Mouse (Mus musculus) left cerebral cortex, postnatal 10 days (tissue): ENCODE results near the gene Sspn. TPM values are rescaled to one million over a fixed set of nuclear protein-coding genes. Genes with fewer than 3 reads are reported as not detected.

Experiments
- DNase-seq, 2 experiments: peaks; one replicate each; pipeline ENCODE4 v3.0.0; 2021 to 2022; ENCODE audit warnings: low spot score in 2 of 2, mixed read lengths in 1 of 2; ENCODE audit errors: extremely low spot score in 1 of 2
- intact Hi-C: fragments of 180-260 bp; cut with DNase I; formaldehyde crosslinking; loops from one replicate; pipeline ENCODE4 v1.15.1; 2025
- total RNA-seq, 2 experiments: library from RNA; stranded (reverse); gene quantifications; 2 replicates each; pipeline ENCODE4 v1.2.3; 2021

Sspn gene
- total RNA-seq, 2 experiments from 2014 or later, result 3.6 to 3.7 TPM

GRCm38 (mm10) chr6:145968301-145968818 is 36.9 kb downstream of the Sspn start:
- DNase-seq, result no peak
- intact Hi-C loops, result no loop called here

GRCm38 (mm10) chr6:145968821-145969220 is 37.4 kb downstream of the Sspn start:
- no peak for DNase-seq
- intact Hi-C loops, result no loop called here

- intact Hi-C loops, result no loop called here
- DNase-seq, result no peak
Measured at GRCm38 (mm10) chr6:145969572-145969971, 38.1 kb downstream of the Sspn start.

DNA sequence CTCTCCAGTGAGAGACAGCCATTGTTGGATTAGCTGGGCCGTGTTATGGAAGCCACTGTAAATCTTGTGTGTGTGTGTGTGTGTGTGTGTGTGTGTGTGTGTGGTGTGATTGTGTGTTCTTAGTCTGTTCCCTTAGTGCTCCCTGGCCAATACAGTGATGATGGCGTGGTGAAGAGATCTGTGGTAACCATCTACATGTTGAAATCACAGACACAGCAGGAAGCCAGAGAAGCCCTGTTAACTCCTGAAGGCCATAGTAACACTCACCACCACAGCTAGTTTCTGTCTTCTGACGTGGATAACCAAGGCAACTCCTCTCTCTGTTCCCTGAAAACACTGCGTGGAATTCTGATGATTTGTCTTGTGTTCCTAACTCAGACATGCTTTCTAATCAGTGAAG is 40.7 kb downstream of the Sspn start:
- no peak for DNase-seq
- intact Hi-C loops, result no loop called here

DNA sequence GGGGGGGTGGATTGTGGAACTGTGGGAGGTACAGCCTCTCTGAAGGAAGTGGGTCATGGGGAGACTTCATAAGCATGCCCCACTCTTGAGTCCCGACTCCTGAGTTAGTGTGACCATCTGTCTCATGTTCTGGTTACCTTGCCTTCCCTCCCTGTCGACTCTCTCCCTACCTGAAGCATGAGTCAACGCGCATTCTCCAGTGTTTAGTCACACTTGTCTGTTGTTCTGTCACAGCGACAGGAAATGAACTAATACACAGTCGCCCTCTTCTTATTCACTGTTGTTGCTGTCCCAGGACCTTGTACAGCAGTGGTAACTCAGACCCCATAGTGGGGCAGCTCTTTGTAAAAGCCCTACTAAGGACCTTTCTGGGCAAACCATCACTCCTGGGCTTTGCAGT is 41.4 kb downstream of the Sspn start:
- intact Hi-C loops, result no loop called here
- no peak for DNase-seq

GRCm38 (mm10) chr6:145973356-145973755 is 41.9 kb downstream of the Sspn start:
- DNase-seq, result no peak
- intact Hi-C loops, result no loop called here

DNA sequence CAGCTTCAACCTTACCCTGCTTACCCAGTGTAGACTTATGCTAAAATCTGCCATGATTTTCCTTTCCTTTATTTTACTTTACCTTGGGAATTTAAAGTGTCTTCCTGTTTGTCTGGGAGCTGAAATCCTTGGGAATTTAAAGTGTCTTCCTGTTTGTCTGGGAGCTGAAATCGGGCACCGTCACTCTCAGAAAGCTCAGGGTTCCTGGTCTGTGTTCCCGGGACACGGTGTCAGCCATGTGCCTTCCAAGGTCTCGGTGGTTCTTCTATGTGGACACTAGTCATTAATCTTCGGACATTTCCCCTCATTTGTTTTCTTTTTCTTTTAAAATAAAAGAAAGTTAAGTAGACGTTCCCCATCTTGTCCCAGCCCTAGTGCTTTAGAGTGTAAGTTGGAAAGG is 43.3 kb downstream of the Sspn start:
- intact Hi-C loops, result no loop called here
- no peak for DNase-seq

DNA sequence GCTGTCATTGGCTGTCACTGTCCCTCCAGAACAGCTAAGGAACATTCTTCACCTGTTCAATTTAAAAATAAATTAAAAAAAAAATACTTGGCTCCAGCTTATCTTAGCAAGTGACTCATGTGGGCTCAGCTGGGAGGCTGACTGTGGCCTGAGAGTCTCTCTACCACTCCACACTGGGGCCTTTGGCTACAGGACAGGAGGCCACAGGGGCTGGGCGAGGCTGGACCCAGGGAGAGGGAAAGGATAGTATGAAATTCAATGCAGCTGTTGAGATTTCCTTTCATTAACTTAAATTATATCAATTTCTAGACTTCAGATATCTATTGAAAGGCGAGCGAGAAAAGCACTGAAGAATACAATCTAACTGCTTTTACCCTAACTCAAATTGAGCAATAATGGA is 45.9 kb downstream of the Sspn start:
- intact Hi-C loops, result no loop called here
- DNase-seq, result no peak

DNA sequence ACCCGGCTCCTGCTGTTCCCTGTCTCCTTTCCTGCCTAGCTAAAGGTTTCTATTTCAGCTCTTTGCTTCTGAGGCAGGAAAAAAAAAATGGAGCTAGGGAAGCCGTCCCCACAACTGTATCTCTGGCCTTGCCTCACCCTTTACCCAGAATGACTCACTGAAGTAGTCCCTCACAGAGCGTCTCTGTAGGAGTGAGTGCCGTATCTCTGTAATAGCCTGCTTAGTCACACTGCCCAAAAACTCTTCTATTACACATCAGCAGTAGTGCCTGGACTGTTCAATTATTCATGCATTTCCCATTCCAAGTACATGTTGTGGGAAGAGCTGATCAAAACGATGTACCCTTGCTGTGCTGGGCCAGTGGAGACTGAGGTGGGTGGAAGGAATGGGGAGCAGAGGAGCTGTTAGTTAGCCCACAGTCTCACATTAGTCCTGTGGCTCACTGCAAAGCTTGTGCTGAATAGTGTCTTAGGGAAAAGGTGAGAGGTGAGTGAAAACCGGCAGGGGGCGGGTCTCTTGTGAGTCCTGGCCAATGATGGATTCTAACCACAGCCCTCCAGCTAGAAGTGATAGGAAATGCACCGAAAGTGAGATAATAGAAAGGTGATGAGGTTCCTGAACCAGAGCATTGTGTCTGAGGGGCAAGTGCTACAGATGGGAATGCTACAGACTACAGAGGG is 46.5 kb downstream of the Sspn start:
- intact Hi-C loops, result no loop called here
- DNase-seq, result no peak

DNA sequence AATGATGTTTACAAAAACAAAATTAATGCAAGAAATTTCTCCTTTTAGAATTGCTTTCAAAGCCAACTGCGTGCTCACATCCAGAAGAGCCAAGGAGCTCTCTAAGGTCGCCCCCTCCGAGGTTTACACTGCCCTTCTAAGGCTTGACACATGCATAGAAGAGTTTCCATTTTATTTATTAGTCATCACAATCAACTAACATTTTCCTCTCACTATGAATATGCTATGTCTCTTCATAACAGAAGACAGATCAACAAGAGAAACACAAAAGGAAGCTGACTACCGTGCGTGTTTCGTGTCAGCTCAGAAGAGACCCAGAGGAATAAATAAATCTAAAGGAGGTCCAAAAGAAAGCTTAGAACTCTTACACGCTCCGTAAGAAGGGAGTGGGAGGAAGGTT is 49.6 kb downstream of the Sspn start:
- intact Hi-C loops, result no loop called here

DNA sequence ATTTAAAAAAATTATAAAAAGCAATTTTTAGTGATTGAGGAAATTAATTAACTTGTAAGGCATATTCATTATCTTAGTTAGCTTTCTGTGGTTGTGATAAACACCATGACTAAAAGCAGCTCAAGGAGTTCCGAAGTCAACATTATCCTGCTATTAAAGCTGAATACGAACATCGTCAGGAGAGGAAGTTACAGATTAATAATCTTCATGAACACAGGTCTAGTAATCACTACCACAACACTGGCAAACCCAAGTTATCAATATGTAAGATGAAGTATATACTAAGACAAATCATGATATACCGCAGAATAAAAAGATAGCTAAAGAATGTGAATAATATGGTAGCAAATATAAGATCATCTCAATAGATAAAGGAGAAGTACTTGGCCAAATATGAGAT is 50.9 kb downstream of the Sspn start:
- intact Hi-C loops, result no loop called here
- DNase-seq, result no peak

More for the DNA sequence above, 49.6 kb downstream of the Sspn start:
- no peak for DNase-seq

- DNase-seq, result peak in 1 of 2 experiments; percentile 3
- intact Hi-C loops, result no loop called here
Measured at GRCm38 (mm10) chr6:145990578-145990977, 59.1 kb downstream of the Sspn start.

DNA sequence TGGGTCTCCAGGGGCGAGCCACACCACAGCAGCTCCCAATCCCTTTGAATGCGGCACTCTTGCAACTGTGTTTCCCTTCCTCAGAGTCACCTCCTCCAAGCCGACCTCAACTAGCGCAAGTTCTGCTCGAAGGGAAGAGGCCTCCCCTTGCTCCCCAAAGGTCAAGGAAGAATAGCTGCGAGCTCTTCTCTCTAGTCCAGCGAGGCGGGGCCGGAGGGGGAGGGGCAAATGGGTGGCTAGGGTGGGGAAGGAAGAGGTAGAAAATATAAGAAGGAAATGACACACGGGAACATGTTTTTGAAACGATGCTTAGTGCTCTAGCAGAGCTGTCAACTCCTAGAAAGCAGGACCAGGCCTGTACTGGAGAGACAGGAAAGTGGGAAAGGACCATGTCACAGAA is 61.1 kb downstream of the Sspn start:
- intact Hi-C loops, result no loop called here
- DNase-seq, result peak in 1 of 2 experiments; percentile 27

- DNase-seq, result peak in 1 of 2 experiments; percentile 70
- intact Hi-C loops, result no loop called here
Measured at GRCm38 (mm10) chr6:145992985-145993384, 61.5 kb downstream of the Sspn start.

- DNase-seq, result peak in 1 of 2 experiments; percentile 61
- intact Hi-C loops, result no loop called here
Measured at GRCm38 (mm10) chr6:145998314-145999007, 67.0 kb downstream of the Sspn start.

- intact Hi-C loops, result no loop called here
- peak in 1 of 2 experiments; percentile 2 for DNase-seq
Measured at GRCm38 (mm10) chr6:146000767-146001166, 69.3 kb downstream of the Sspn start.

DNA sequence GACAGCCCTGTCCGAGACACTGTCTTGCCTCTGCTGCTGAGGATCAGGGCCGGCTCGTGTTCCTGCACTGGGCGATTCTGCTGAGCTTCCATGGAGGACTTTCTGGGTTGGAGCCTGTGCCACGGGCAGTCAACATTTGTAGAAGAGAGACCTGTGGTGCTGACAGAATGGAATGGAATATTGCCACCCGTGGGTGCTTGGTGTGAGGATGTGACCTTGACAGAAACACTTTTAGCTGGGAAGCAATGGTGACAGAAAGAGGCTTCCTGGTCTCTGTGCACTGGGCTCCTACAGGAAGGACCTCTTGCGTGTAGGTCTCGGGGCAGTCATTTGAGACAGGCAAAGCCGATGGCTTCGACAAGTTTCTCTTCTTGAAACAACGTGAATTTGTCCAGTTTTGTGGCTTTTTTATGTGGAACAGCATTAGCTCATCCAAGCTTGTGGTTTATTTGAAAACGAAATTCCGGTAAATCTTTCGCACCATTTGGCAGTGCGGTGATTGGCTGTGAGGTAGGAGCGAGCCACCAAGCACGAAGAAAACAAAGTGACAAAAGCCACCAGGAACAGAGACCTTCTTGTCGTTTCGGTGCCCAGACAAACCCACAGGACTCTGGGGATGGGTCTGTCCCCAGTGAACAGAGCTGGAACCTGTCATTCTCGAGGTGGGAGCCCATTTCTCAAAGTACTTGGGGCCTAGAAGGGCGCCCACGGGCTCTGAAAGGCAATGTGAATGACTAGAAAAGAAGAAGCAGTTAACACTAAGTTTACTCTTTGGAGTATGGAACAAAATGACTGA is 70.2 kb downstream of the Sspn start:
- intact Hi-C loops, result no loop called here
- DNase-seq, result peak in 1 of 2 experiments; percentile 12

GRCm38 (mm10) chr6:146004174-146004601 is 72.7 kb downstream of the Sspn start:
- intact Hi-C loops, result no loop called here
- peak in 1 of 2 experiments; percentile 27 for DNase-seq

GRCm38 (mm10) chr6:146005129-146005886 is 73.9 kb downstream of the Sspn start:
- peak in 1 of 2 experiments; percentile 6 for DNase-seq
- intact Hi-C loops, result no loop called here
